Mouse (Mus musculus): Measurements from ENCODE around the gene Cpne8.
"Not testable (repeated sequence)": the region's sequence is repeated elsewhere in the genome, so short reads cannot be mapped to it uniquely, and the experiment has no call there.

Gene Cpne8

GRCm38 (mm10) chr15:90470561-90470960 lies 208.7 kb downstream of the Cpne8 start:
- not testable (repeated sequence) for DNase-seq (ENCODE audit: low read depth, low spot score)

- DNase-seq (ENCODE audit: low read depth, low spot score): no peak
Observed at GRCm38 (mm10) chr15:90463281-90463680, 216.0 kb downstream of the Cpne8 start.

- no peak for DNase-seq (ENCODE audit: low read depth, low spot score)
Observed at GRCm38 (mm10) chr15:90446076-90446475, 233.2 kb downstream of the Cpne8 start.
